Mouse (Mus musculus): ENCODE measurements around the gene Becn1.

GRCm38 (mm10) chr11:101335685-101336084 lies 33.6 kb upstream of the Becn1 start:
- TF ChIP-seq CTCF (IDR thresholded peaks at IDR 0.05) (peak; percentile 21; the same call in 1 of the 2 replicates), POLR2A (IDR thresholded peaks at IDR 0.05; ENCODE audit: insufficient read depth, low read depth, low read length) (no peak)

All from heart, adult 2 months (tissue).